Mouse (Mus musculus) C2C12 (cell line): ENCODE measurements around the gene Pgm3.

ENCODE experiments used
- CEBPB ChIP-seq: IDR thresholded peaks from one replicate; pipeline ENCODE4 v1.6.1; 2011; ENCODE audit warnings: low read depth, mild to moderate bottlenecking, control low read depth, moderate library complexity
- CTCF ChIP-seq: IDR thresholded peaks from one replicate; pipeline ENCODE4 v1.5.1; 2011; ENCODE audit not compliant: control insufficient read depth, insufficient read depth, insufficient read length
- MAX ChIP-seq: IDR thresholded peaks from one replicate; pipeline ENCODE4 v1.6.1; 2011; ENCODE audit warnings: mild to moderate bottlenecking, control low read depth

DNA sequence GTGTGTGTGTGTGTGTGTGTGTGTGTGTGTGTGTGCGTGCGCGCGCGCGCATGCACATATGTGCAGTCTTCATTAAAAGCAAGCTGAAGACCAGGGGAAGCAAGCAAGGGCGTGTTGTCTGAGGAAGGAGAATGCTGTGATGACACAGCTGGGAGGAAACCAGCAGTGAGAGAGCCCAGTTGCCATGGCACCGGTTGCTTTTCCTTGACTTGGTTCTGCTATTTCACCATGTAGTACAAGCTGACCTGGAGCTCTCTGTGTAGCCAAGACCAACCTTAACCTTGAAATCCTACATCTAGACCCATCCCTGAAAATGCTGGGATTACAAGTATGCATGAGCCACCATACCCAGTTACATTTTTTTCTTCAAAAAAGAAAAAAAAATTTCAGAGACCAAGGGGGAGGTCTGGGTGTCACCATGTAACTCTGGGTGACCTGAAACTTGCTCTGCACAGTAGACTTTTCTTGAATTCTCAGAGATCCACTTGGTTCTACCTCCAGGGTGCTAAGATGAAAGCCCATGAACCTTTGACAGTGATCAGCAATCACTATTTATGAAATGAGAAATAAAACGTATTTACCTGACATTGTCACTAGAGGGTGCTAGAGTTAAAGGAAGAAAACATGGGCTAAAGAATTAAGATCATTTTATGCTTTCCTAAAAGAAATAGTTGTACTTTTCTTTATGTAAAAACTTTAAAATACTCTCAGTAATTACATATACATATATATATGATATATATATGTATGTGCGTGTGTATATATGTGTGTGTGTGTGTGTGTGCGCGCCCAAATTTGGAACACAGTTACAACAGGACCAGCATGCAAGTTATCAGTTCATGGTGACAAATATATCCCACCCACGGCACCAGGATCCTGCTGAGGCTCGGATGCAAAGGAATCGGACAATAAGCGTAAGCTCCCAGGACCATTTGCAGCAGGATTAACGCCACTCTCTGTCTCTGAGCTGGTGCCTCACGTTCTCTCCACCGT, 21.3 kb upstream of the Pgm3 start:
- TF ChIP-seq CTCF (no peak), CEBPB (no peak), MAX (no peak)
